Mouse (Mus musculus) cortical plate, adult 2 months (tissue): ENCODE measurements around the gene Mrps9.

ENCODE experiments used
- CTCF ChIP-seq: fragments of 200-500 bp; IDR thresholded peaks from 2 replicates; pipeline ENCODE4 v1.5.1; 2011; ENCODE audit warnings: mild to moderate bottlenecking, control low read depth, low read length; ENCODE audit not compliant: insufficient read depth; ENCODE audit errors: extremely low read depth
- POLR2A ChIP-seq: fragments of 200-500 bp; IDR thresholded peaks from 2 replicates; pipeline ENCODE4 v1.6.1; 2011; ENCODE audit warnings: mild to moderate bottlenecking, low read length, control low read depth; ENCODE audit not compliant: insufficient read depth; ENCODE audit errors: extremely low read depth

GRCm38 (mm10) chr1:42865336-42865939 lies 14.4 kb downstream of the Mrps9 start:
- TF ChIP-seq CTCF (no peak), POLR2A (no peak)
